Mouse (Mus musculus) bone marrow macrophage, adult 2 months (primary cell): ENCODE measurements at regions not wholly inside any gene's neighbourhood (a gene's known extent, or its start where the extent isn't known, plus 50 kb on each side); places are given as distances from the start of the nearest gene placed in this dataset.

Experiments
- H3K27ac ChIP-seq: 2 replicates; pipeline ENCODE4 v1.5.1; 2012; ENCODE audit warnings: low read depth, low read length; ENCODE audit not compliant: insufficient read depth
- H3K4me1 ChIP-seq: 2 replicates; pipeline ENCODE4 v1.6.1; 2012; ENCODE audit warnings: low read length; ENCODE audit not compliant: control insufficient read depth, insufficient read depth
- H3K4me3 ChIP-seq: 2 replicates; pipeline ENCODE4 v1.5.1; 2012; ENCODE audit warnings: mild to moderate bottlenecking, low read length, moderate library complexity; ENCODE audit not compliant: insufficient read depth
- CTCF ChIP-seq: IDR thresholded peaks from 2 replicates; pipeline ENCODE4 v1.5.1; 2012; ENCODE audit warnings: low read depth, mild to moderate bottlenecking, low read length, moderate library complexity
- POLR2A ChIP-seq: IDR thresholded peaks from 2 replicates; pipeline ENCODE4 v1.6.1; 2012; ENCODE audit warnings: mild to moderate bottlenecking, low read depth, low read length, borderline replicate concordance

DNA sequence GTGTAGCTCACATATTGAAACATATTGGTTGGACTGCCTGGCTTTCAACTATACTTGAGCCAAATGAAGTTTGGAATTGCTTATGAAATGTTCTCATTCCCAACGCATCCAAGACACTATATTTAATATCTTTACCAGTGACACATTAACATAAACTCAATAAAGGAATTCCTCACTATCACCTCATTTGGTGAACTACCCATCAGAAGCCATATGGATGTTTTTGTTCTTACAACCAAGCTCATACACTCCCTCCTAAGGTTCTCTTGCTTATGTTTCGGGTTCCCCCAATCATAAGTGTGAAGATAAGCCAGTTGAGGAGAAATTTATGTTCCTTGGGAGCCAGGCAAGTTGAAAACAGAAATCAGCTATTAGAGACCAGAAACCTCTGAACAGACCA lies 89.1 kb downstream of the Car2 start:
- H3K27ac ChIP-seq: no peak overlapping the region

DNA sequence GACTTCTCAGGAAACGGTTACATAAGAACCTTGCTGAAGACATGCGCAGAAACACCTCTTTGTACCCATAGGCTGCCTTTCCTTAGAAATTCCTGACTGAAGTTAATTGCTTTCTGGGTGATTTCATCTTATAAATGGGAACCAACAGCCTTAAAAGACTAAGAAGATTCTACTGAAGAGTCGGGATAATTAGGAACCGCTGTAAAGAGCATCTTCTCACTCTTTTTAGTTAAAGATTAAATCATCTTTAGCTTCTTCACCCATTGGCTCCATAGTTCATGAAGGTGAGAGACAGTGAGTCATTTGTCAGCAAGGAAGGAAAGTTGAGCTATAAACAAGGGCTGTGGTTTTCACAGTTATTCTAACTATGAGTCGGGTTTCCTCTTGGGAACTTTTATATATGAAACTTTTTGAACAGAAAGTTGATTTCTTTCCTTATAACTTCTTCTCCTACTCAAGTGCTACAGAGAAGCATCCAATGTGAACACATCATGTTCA lies 93.1 kb downstream of the Car2 start:
- TF ChIP-seq CTCF (no peak), POLR2A (no peak)
- no peak overlapping the region for H3K4me3 ChIP-seq

More for the DNA sequence above, 89.1 kb downstream of the Car2 start:
- no peaks in the 10 kb centered on the region for H3K4me1 ChIP-seq
- TF ChIP-seq POLR2A: no peak
- H3K4me3 ChIP-seq: no peak overlapping the region

DNA sequence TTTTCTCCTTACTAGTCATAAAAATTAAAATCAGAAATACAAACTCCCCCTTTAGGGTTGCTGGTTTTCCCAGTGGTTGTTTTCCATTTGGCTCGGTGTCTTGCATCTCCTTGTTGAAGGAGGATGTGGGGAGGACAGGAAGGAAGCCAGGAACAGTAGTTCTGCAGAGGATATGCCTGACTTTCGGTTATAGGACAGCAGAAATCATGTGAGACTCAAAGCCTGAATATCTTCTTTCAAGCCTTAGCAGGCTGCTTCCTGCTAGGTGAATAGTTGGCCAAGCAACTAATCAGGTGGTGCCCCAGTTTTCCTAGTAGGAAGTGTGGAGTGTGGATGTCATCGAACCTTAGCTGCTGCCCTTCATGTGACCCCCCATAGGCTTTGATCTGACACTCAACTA lies 103.6 kb downstream of the Car2 start:
- 0 out of 2 replicates have a peak, but pooled peaks cover 4% of the 10 kb centered on the region for H3K4me1 ChIP-seq
- TF ChIP-seq POLR2A: no peak
- no peak for TF ChIP-seq CTCF
- H3K4me3 ChIP-seq: no peak overlapping the region
- no peak overlapping the region for H3K27ac ChIP-seq

More for the DNA sequence above, 93.1 kb downstream of the Car2 start:
- Histone ChIP-seq H3K27ac (no peak overlapping the region), H3K4me1 (no peaks in the 10 kb centered on the region)

DNA sequence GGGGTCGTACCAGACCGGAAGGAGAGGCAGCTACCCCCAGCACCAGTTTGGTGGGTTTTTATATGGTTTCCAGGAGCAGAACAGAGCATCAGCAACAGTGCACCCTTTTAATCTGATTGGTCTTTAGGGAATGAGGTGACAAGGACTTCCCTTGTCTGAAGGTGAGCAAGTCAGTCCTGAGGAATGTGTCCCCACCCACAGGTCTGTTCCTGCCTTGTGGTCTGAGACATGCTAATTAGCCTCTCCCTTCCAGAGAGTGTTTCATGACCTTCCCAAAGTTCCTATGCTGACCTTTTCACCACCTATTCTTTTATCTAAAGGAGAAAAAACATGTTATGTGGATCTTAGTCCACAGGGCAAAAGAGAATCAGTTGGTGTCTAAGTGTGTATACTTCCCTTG lies 107.9 kb downstream of the Car2 start:
- H3K27ac ChIP-seq: no peak overlapping the region
- no peak overlapping the region for H3K4me3 ChIP-seq
- H3K4me1 ChIP-seq: 0 out of 2 replicates have a peak, but pooled peaks cover 4% of the 10 kb centered on the region
- TF ChIP-seq POLR2A: no peak
- no peak for TF ChIP-seq CTCF

DNA sequence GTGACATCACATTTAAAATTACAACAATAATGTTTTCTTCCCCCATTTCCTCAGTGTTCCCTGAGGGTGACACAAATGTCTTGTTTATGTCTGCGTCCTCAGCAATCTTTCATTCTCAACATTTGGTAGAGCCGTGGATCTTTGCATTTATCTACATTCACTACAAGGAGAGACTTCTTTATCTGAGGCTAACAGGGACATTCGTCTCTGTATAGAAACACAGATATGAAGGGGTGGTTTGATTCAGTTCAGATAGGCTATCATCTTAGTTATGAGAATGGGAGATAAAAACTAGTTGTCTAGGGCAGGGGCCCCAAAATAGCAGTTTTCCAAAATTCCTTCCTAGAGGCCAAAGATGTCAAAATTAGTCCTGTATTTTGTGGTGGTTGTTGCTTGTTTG lies 111.2 kb downstream of the Car2 start:
- TF ChIP-seq CTCF: no peak
- no peak for TF ChIP-seq POLR2A

DNA sequence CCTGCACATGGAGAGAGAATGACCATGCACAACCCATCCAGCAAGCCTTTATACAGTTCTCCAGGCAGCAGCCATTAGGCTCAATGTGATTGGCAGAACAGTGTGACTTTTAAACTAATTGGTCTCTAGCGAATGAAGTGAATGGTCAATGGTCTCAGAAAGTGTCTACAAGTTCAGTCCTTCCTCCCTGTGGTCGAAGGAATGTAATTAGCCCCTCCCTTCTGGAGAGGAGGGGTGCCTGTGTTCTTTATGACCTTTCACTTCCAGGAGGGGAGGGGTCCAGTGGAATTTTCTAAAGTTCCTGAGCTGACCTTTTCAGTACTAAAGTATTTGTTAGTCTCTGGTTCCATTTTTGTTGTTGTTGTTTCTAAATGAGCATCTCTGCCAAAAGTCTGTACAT lies 112.4 kb downstream of the Car2 start:
- TF ChIP-seq POLR2A: no peak
- no peak for TF ChIP-seq CTCF
- H3K27ac ChIP-seq: no peak overlapping the region
- no peaks in the 10 kb centered on the region for H3K4me1 ChIP-seq
- no peak overlapping the region for H3K4me3 ChIP-seq

More for the DNA sequence above, 111.2 kb downstream of the Car2 start:
- Histone ChIP-seq H3K4me3 (no peak overlapping the region), H3K4me1 (no peaks in the 10 kb centered on the region), H3K27ac (no peak overlapping the region)

DNA sequence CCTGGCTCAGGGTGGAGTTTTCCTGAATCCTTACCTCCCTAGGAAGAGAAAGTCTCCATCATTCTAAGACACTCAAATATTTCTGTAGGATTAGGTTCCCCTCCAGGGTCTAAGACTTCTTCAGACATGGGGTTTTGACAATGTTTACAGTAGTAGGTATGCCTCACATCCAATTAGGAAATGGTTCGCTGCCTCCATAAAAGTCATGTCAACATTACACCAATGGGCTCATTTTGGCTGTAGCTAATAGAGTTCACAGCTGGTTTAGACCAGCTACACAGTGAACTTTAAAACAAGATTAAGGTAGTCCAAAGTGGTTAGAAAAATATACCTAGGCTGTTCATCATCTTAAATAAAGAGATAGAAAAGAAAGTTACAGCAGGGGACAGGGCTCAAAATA lies 113.3 kb downstream of the Car2 start:
- Histone ChIP-seq H3K4me1 (no peaks in the 10 kb centered on the region), H3K27ac (no peak overlapping the region), H3K4me3 (no peak overlapping the region)
- no peak for TF ChIP-seq POLR2A
- TF ChIP-seq CTCF: no peak

DNA sequence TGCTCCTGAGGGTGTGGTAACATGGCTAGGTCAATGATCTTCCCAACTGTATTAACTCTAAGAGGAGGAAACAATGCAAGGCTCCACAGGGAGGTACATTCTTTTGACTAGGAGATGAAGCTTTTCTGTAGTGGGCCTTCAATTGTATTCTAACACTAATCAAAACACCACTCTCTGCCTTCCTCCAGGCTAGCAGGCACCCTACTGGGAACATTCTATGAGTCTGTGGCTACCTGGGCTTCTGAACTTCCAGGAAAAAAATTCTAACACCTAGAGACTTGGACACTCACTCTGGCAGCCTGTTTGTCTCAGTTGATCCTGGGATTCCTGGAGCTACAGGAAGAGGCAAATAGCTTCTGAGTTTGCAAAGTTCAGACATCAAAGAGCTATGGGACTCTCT lies 113.8 kb downstream of the Car2 start:
- TF ChIP-seq CTCF: no peak
- TF ChIP-seq POLR2A: no peak
- Histone ChIP-seq H3K27ac (no peak overlapping the region), H3K4me3 (no peak overlapping the region), H3K4me1 (no peaks in the 10 kb centered on the region)

DNA sequence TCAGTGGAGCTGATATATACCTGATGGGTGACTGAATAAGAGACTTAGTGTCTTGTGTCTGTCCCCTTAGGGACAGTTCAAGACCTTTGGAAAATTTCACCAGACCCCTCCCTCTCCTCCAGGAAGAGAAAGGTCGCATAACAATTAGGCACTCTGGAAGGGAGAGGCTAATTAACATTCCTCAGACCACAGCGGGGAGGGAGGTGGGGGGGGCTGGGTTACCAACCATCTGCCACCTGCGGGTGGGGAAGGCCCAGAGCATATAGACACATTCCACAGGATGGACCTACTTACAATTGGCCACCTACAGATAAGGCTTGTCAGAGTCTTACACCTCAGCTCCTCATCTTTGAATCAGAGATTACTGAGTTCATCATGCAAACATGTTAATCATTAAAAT lies 114.6 kb downstream of the Car2 start:
- H3K4me3 ChIP-seq: no peak overlapping the region
- TF ChIP-seq CTCF (no peak), POLR2A (no peak)
- no peak overlapping the region for H3K27ac ChIP-seq
- no peaks in the 10 kb centered on the region for H3K4me1 ChIP-seq

DNA sequence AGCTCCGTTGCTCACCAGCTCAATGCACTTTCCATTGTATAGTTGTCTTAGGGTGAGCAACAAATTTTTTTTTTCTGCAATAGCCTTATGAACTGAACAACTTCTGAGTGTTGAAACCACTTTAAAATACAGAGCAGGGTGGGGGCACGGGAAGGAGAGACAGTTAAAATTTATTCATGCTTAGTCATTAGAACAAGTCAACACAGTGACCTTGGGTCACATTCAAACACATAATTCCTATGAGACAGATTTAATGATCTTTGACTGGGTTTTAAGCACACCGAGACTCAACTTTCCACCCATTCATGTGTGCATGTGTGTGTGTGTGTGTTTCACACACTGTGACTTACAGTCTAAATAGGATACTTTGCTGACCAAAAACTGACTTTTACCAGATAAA lies 121.7 kb downstream of the Car2 start:
- no peak overlapping the region for H3K4me3 ChIP-seq
- H3K4me1 ChIP-seq: no peaks in the 10 kb centered on the region
- no peak overlapping the region for H3K27ac ChIP-seq
- TF ChIP-seq CTCF (no peak), POLR2A (no peak)

DNA sequence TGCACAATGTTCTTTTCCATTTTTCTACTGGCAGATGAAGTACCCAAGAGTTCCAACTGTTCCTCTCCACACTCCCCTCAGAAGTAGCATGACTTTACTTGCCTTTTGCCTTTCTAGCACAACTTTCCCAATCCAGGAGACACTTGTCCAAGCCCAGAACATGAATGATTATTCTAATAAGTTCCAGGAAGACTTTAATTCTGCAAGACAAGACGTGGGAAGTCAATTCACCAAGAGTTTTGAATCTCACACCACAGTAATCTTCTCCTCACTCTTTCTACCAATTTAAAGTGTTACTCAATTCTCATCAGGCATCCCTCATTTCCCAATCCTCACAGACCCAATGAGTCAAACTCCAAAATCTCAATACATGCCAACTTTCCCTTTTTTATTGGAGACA lies 122.4 kb downstream of the Car2 start:
- no peak overlapping the region for H3K27ac ChIP-seq
- H3K4me1 ChIP-seq: no peaks in the 10 kb centered on the region
- H3K4me3 ChIP-seq: no peak overlapping the region
- TF ChIP-seq POLR2A: no peak
- TF ChIP-seq CTCF: no peak

DNA sequence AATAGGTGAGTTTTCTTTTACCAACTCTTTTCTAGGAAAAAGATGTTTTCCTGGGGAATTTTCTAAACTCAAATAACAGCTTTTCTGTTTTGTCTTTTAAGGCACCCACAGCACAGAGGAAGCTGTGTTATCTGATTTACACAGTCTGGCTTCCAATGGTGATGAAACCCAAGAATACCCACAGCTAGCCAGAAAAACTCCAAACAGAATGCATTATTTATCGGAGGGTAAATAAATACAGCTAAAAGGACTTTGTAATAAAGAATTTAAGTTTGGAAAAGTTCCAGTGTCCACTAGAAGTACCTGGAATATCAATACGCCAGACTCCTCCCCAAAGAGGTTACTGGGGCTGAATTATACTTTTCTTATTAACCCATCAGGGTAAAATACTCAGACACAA lies 123.7 kb downstream of the Car2 start:
- no peak overlapping the region for H3K4me3 ChIP-seq
- TF ChIP-seq CTCF (no peak), POLR2A (no peak)

More for the DNA sequence above, 123.7 kb downstream of the Car2 start:
- no peaks in the 10 kb centered on the region for H3K4me1 ChIP-seq
- H3K27ac ChIP-seq: no peak overlapping the region
